21 mouse cellular contexts compared by ENCODE assay signal in genomic region chr9:100969461-100969860, GRCm38 (mm10).
"Had no signal": no experiment of that assay in that cellular context is flagged by ENCODE, and none has a peak within 500 bp of the region (broad histone marks: within the 10 kb centered on the region; RNA-seq: fewer than 3 reads in every experiment).

No protein-coding gene starts in this region.

- H3K27ac ChIP-seq: heart, embryonic 10.5 days; hindbrain, embryonic 13.5 days; hindbrain, embryonic 15.5 days; hindbrain, postnatal 0 days; limb, embryonic 13.5 days; limb, embryonic 15.5 days; liver, embryonic 12.5 days; liver, embryonic 14.5 days had no signal

- H3K4me1 ChIP-seq: heart, embryonic 10.5 days; heart, embryonic 12.5 days; hindbrain, embryonic 13.5 days; hindbrain, embryonic 15.5 days; limb, embryonic 13.5 days; limb, embryonic 15.5 days had no signal

- H3K36me3 ChIP-seq: heart, embryonic 10.5 days; heart, embryonic 12.5 days; hindbrain, embryonic 13.5 days; hindbrain, embryonic 15.5 days; limb, embryonic 13.5 days; limb, embryonic 15.5 days; liver, embryonic 12.5 days had no signal

- H3K27me3 ChIP-seq: heart, embryonic 12.5 days; hindbrain, embryonic 13.5 days; hindbrain, embryonic 15.5 days; limb, embryonic 13.5 days; limb, embryonic 15.5 days; liver, embryonic 12.5 days had no signal

- DNase-seq: gastrocnemius, postnatal 14 days; gastrocnemius, postnatal 36 days; heart, postnatal 10 days; heart, postnatal 4 days; kidney, adult 11 months; kidney, adult 8-10 months; kidney, postnatal 10 days; kidney, postnatal 25 days; kidney, postnatal 4 days; layer of hippocampus, adult 9-11 months; layer of hippocampus, postnatal 36 days; left cerebral cortex, postnatal 4 days had no signal

- H3K9ac ChIP-seq: heart, embryonic 12.5 days; hindbrain, embryonic 13.5 days; hindbrain, embryonic 15.5 days; limb, embryonic 13.5 days; limb, embryonic 15.5 days; liver, embryonic 12.5 days; liver, embryonic 14.5 days had no signal

- H3K9me3 ChIP-seq: heart, embryonic 10.5 days; hindbrain, embryonic 13.5 days; hindbrain, embryonic 15.5 days; limb, embryonic 13.5 days; limb, embryonic 15.5 days; liver, embryonic 12.5 days had no signal

- H3K4me3 ChIP-seq: heart, embryonic 10.5 days; heart, embryonic 12.5 days; hindbrain, embryonic 13.5 days; hindbrain, embryonic 15.5 days; limb, embryonic 13.5 days; limb, embryonic 15.5 days; liver, embryonic 12.5 days had no signal
